Mouse (Mus musculus) frontal cortex, adult 2 months (tissue): ENCODE results near the gene Med22. TPM values are rescaled to one million over a fixed set of nuclear protein-coding genes. Genes with fewer than 3 reads are reported as not detected.

Source experiments
- DNase-seq, 2 experiments: peaks; one replicate each; pipeline ENCODE4 v3.0.0; 2022; ENCODE audit warnings: low spot score in 1 of 2; ENCODE audit errors: extremely low spot score in 1 of 2
- polyA plus RNA-seq: library from polyadenylated mRNA; depleted of rRNA; stranded (reverse); fragments of >200 nt; gene quantifications from 2 replicates; pipeline ENCODE4 v1.2.3, GENCODE M21; 2012; rRNA removed

The Med22 gene
- 51.7 and 53.9 TPM in 2 replicates for polyA plus RNA-seq

GRCm38 (mm10) chr2:26910124-26910993, at the start of gene Med22, which contains the start of gene Rpl7a:
Gene Med22 (minus strand): TSS chr2:26910677.
Gene Rpl7a (plus strand): TSS chr2:26910764.
- peak; percentile 99 to 100 for DNase-seq

GRCm38 (mm10) chr2:26957488-26957859, 47.0 kb upstream of the Med22 start:
- no peak for DNase-seq

DNA sequence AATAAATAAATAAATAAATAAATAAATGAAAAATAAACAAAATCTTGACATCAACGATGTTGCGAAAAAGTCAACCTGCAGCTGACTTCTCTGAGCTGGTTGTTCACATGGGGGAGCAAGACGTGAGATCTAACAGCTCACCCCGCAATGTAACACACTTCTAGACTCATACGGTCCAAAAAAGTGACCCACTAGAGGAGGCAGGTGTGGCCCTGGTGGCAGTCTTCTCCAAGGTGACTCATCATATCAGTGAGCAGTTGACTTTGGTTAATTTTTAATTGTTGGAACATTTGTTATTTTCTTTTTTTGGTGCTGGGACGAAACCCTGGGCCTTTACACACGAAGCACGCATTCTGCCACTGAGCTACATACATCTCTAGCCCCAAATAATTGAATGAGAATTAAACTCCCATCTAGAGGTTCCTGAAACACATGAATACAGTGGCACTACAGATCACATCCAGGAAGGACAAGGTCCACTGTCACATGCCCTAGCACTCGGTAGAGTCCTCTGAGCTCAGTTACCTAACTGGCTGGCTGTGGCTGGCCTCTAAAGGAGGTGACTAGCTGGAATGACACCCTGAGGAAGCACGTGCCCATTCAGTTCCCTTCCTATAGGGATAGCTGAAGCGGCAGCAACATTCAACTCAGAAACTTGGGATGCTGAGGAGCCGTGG, 46.5 kb upstream of the Med22 start:
- DNase-seq: no peak

GRCm38 (mm10) chr2:26954735-26955395, 44.4 kb upstream of the Med22 start:
- DNase-seq: no peak

GRCm38 (mm10) chr2:26952866-26953265, 42.4 kb upstream of the Med22 start:
- no peak for DNase-seq

DNA sequence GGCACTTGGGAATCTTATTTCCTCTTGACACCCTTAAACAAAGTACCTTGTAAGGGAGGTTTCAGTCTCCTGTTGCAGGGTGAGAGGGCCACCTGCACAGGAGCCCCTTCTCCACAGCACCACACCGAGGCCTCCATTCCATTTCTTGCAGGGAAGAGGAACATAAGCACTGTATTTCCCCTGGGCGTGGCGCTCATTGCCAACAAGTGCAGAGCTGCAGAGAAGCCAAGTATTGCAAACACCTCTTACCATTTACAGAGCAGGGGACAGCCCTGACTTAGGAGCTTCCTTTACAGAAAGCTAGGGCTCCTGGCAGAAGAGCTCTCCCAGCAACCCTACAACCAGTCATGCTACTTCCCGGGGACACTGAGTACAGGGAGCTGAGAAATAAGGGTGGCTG, 41.7 kb upstream of the Med22 start:
- no peak for DNase-seq

DNA sequence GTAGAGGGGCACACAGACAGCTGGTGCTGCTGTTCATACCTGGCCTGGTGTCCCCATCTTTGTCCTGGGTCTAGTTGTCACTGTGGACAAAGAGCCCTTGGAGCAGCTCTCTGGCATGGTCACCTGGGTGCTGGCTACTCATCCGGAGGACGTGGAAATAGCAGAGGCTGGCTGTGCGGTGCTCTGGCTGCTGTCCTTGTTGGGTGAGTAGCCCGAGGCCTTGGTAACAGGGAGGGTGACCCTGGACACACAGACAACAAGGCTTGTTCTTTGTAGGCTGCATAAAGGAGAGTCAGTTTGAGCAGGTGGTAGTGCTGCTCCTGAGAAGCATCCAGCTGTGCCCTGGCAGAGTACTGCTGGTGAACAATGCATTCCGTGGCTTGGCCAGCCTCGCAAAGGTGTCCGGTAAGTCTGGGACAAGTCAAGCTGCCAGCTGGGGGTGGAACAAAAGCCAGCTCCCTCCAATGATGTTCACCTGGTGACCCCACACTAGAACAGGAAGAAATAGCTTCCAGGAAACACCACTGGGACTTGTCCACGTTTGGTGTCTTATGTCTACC, 40.9 kb upstream of the Med22 start:
- DNase-seq: no peak

DNA sequence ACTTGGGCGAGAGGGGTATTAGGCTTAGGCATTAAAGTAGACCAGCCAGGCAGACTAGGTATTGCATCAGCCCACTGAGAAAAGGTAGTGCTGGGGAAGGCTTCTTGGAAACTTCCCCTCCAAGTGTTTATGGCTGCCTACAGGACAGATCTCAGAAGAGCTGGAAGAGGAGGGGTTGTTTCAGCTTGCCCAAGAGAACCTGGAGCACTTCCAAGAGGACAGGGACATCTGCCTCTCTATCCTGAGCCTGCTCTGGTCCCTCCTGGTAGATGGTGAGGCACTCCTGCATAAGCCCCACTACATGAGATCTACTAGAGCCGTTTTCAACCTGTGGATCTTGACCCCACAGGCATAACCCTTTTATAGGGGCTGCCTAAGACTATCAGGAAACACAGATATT, 39.9 kb upstream of the Med22 start:
- no peak for DNase-seq

- DNase-seq: no peak
Observed at GRCm38 (mm10) chr2:26943253-26943652, 32.8 kb upstream of the Med22 start.

- DNase-seq: no peak
Observed at GRCm38 (mm10) chr2:26941539-26941938, 31.1 kb upstream of the Med22 start.

DNA sequence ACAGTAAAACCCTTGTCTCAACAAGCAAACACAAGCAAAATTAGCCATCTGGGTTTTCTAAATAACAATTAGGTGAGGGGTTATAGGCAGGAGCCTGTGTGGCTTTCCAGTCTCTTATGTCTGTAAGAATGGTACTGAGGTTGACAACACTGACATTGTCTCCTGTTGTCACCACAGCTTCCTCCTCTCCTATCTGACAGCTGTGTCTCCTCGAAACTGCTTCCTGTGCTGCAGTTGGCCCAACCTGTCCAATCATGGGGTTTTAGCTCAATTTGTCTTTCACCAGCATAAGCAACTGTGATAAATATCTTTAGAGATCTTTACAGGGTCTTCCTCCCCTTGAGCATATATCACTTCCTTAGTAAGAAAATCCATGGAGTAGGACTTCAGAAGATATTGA, 25.9 kb upstream of the Med22 start:
- no peak for DNase-seq

GRCm38 (mm10) chr2:26935286-26935685, 24.8 kb upstream of the Med22 start:
- no peak for DNase-seq

DNA sequence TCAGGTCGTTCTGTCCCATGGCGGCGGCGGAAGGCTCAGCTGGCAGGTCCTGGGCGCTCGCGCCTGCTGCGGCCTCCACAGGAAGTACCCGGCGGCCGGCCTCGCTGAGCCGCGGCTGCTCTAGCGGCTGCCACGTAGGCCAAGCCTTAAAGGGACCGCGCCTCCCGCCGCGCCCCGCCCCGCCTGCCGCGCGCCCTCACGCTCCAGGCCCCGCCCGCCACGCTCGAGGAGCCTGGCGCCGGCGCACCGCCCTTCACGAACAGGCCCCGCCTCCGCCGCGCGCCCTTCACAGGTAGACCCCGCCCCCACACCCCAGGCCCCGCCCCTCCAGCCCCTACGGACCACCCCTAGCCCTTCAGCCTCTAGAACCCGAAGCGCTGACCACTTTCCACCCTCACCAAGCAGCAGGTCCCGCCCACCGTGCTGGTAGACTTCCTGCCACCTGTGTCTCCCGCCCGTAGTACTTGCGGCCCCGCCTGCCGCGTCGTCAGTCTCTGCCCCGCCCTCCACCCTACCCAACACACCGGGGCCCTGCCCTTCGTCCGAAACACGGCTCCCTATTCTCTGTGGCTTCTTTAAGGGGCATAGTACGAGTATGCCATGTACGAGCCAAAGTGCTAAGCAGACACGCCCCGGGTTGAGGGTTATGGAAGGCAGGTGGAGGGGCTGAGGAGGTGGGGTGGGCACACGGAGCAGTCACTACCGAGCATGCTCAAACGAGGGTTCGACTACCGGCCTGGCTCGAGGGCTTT, 23.0 kb upstream of the Med22 start, which contains the start of the genes Surf4 and Stkld1:
Gene Surf4 (minus strand): TSS at position 625 of the 752 bp plus-strand sequence.
Gene Stkld1 (plus strand): TSS at position 744 of the 752 bp plus-strand sequence.
- peak; percentile 74 to 91 for DNase-seq

GRCm38 (mm10) chr2:26932473-26933303, 22.2 kb upstream of the Med22 start:
- DNase-seq: no peak

DNA sequence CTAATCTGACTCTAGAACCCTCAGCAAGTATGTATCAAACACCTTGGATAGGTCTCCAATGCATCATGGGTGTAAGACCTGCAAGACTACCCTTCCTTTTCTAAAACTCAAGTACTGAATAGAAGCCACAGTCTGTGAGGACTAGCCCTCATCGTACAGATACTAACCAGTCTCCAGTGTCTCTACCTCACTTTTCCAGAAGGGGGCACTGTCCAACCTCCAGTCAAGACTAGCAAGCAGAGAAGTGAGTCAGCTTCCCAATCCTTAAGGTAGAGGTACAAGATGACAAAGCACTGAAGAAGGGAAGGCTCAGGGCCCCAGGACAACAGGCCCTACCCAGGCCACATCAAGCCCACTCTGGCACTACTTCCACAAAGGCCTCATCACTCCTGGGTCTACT, 19.9 kb upstream of the Med22 start:
- peak; percentile 55 to 88 for DNase-seq

GRCm38 (mm10) chr2:26927745-26928476, 17.4 kb upstream of the Med22 start:
- DNase-seq: no peak

GRCm38 (mm10) chr2:26921784-26922183, 11.3 kb upstream of the Med22 start:
- no peak for DNase-seq

DNA sequence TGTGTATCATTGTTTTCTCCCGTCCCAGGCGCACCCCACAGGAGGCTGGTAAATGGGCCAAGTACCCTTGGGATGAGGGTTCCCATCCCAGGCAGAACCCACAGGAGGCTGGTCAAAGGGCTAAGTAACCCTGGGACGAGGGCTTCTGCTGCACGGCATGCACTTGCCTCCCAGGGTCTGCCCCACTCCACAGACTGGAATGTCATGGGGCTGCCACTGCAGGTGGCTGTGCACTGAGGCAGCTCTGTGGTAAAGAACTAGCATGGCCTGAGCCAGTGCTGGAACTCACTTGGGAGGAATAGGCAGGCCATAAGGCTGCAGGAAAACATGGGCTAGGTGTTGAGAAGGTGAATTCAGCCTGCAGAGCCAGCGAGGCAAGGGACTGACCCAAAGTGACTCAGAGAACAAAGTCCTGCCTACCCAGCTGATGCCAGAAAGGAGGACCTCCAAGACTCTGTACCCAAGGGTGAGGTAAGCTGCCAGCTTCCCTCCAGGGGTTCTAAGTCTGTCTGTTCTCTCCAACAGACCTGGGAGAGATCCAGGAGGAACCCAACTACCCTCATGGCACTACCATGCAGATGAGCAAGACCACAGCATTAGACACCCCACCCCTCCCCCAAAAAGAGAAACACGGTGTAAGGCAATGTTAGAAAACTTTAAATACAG, 9.8 kb upstream of the Med22 start:
- DNase-seq: no peak
